Mouse (Mus musculus): ENCODE data around the gene Ptch1. TPM values are rescaled to one million over a fixed set of nuclear protein-coding genes. Genes with fewer than 3 reads are reported as not detected.

Ptch1 gene
- polyA plus RNA-seq, 1 experiment: 22.3 TPM

- Histone ChIP-seq H3K27ac (ENCODE audit: insufficient read depth, low read length) (0 out of 2 replicates have a peak overlapping the region, but pooled peaks have one; percentile 48), H3K4me3 (ENCODE audit: insufficient read depth, low read length) (peak overlapping the region; percentile 62), H3K4me1 (ENCODE audit: control insufficient read depth, insufficient read depth, low read length) (peaks cover 6% of the 10 kb centered on the region; the same call in 1 of the 2 replicates)
- no peak for TF ChIP-seq POLR2A (IDR thresholded peaks at IDR 0.05; ENCODE audit: extremely low read depth, insufficient read depth, low read length)
- TF ChIP-seq CTCF (IDR thresholded peaks at IDR 0.05; ENCODE audit: extremely low read depth, insufficient read depth, low read length): no peak
These were observed 744 bp downstream of the Ptch1 start for GRCm38 (mm10) chr13:63572453-63573255.

- TF ChIP-seq CTCF (IDR thresholded peaks at IDR 0.05; ENCODE audit: extremely low read depth, insufficient read depth, low read length) (no peak), POLR2A (IDR thresholded peaks at IDR 0.05; ENCODE audit: extremely low read depth, insufficient read depth, low read length) (no peak)
- peak overlapping the region; percentile 62 for H3K4me3 ChIP-seq (ENCODE audit: insufficient read depth, low read length)
- H3K27ac ChIP-seq (ENCODE audit: insufficient read depth, low read length): no peak overlapping the region
- H3K4me1 ChIP-seq (ENCODE audit: control insufficient read depth, insufficient read depth, low read length): peaks cover 6% of the 10 kb centered on the region; the same call in 1 of the 2 replicates
These were observed 1.3 kb downstream of the Ptch1 start for GRCm38 (mm10) chr13:63572111-63572452.

- Histone ChIP-seq H3K4me3 (ENCODE audit: insufficient read depth, low read length) (no peak overlapping the region), H3K4me1 (ENCODE audit: control insufficient read depth, insufficient read depth, low read length) (peaks cover 6% of the 10 kb centered on the region; the same call in 1 of the 2 replicates), H3K27ac (ENCODE audit: insufficient read depth, low read length) (no peak overlapping the region)
- TF ChIP-seq CTCF (IDR thresholded peaks at IDR 0.05; ENCODE audit: extremely low read depth, insufficient read depth, low read length) (no peak), POLR2A (IDR thresholded peaks at IDR 0.05; ENCODE audit: extremely low read depth, insufficient read depth, low read length) (no peak)
These were observed 2.9 kb downstream of the Ptch1 start for GRCm38 (mm10) chr13:63570456-63570855.

GRCm38 (mm10) chr13:63569396-63569756, 4.0 kb downstream of the Ptch1 start:
- no peak for TF ChIP-seq POLR2A (IDR thresholded peaks at IDR 0.05; ENCODE audit: extremely low read depth, insufficient read depth, low read length)
- TF ChIP-seq CTCF (IDR thresholded peaks at IDR 0.05; ENCODE audit: extremely low read depth, insufficient read depth, low read length): no peak
- Histone ChIP-seq H3K27ac (ENCODE audit: insufficient read depth, low read length) (no peak overlapping the region), H3K4me1 (ENCODE audit: control insufficient read depth, insufficient read depth, low read length) (peaks cover 6% of the 10 kb centered on the region; the same call in 1 of the 2 replicates), H3K4me3 (ENCODE audit: insufficient read depth, low read length) (no peak overlapping the region)

- peaks cover 6% of the 10 kb centered on the region; the same call in 1 of the 2 replicates for H3K4me1 ChIP-seq (ENCODE audit: control insufficient read depth, insufficient read depth, low read length)
- H3K27ac ChIP-seq (ENCODE audit: insufficient read depth, low read length): no peak overlapping the region
- no peak overlapping the region for H3K4me3 ChIP-seq (ENCODE audit: insufficient read depth, low read length)
- TF ChIP-seq POLR2A (IDR thresholded peaks at IDR 0.05; ENCODE audit: extremely low read depth, insufficient read depth, low read length) (no peak), CTCF (IDR thresholded peaks at IDR 0.05; ENCODE audit: extremely low read depth, insufficient read depth, low read length) (no peak)
These were observed 4.5 kb downstream of the Ptch1 start for GRCm38 (mm10) chr13:63568741-63569395.

- H3K4me3 ChIP-seq (ENCODE audit: insufficient read depth, low read length): peak overlapping the region; percentile 62
- TF ChIP-seq CTCF (IDR thresholded peaks at IDR 0.05; ENCODE audit: extremely low read depth, insufficient read depth, low read length): no peak
- no peak for TF ChIP-seq POLR2A (IDR thresholded peaks at IDR 0.05; ENCODE audit: extremely low read depth, insufficient read depth, low read length)
- H3K27ac ChIP-seq (ENCODE audit: insufficient read depth, low read length): no peak overlapping the region
- peaks cover 4% of the 10 kb centered on the region; the same call in 1 of the 2 replicates for H3K4me1 ChIP-seq (ENCODE audit: control insufficient read depth, insufficient read depth, low read length)
These were observed 5.1 kb downstream of the Ptch1 start for GRCm38 (mm10) chr13:63568306-63568705.

GRCm38 (mm10) chr13:63567677-63568293, 5.6 kb downstream of the Ptch1 start:
- peaks cover 4% of the 10 kb centered on the region; the same call in 1 of the 2 replicates for H3K4me1 ChIP-seq (ENCODE audit: control insufficient read depth, insufficient read depth, low read length)
- TF ChIP-seq CTCF (IDR thresholded peaks at IDR 0.05; ENCODE audit: extremely low read depth, insufficient read depth, low read length): no peak
- TF ChIP-seq POLR2A (IDR thresholded peaks at IDR 0.05; ENCODE audit: extremely low read depth, insufficient read depth, low read length): no peak; the same call in 1 of the 2 replicates
- H3K27ac ChIP-seq (ENCODE audit: insufficient read depth, low read length): peak overlapping the region; percentile 68
- peak overlapping the region; percentile 62 for H3K4me3 ChIP-seq (ENCODE audit: insufficient read depth, low read length)

- H3K4me3 ChIP-seq (ENCODE audit: insufficient read depth, low read length): peak overlapping the region; percentile 80
- H3K27ac ChIP-seq (ENCODE audit: insufficient read depth, low read length): peak overlapping the region; percentile 99
- TF ChIP-seq CTCF (IDR thresholded peaks at IDR 0.05; ENCODE audit: extremely low read depth, insufficient read depth, low read length) (no peak), POLR2A (IDR thresholded peaks at IDR 0.05; ENCODE audit: extremely low read depth, insufficient read depth, low read length) (peak; percentile 52)
- H3K4me1 ChIP-seq (ENCODE audit: control insufficient read depth, insufficient read depth, low read length): no peaks in the 10 kb centered on the region; the same call in 1 of the 2 replicates
These were observed 7.1 kb downstream of the Ptch1 start for GRCm38 (mm10) chr13:63566018-63567015.
